Mouse (Mus musculus): ENCODE results near the gene Fcrl1. TPM values are rescaled to one million over a fixed set of nuclear protein-coding genes. Genes with fewer than 3 reads are reported as not detected.

Fcrl1 gene
- polyA plus RNA-seq, 1 experiment from 2014 or later: not detected

DNA sequence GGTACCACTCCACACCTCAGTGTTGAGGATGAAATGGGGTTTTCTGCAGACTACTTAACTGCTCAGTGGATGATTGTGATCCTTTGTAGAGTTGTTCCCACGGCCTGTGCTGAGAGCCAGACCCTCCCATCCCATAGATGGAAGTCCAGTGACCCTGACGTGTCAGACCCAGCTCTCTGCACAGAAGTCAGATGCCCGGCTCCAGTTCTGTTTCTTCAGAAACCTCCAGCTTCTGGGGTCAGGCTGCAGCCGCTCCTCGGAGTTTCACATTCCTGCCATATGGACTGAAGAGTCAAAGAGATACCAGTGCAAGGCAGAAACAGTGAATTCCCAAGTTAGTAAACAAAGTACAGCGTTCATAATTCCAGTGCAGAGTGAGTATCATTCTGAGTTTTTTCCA, 67.8 kb downstream of the Fcrl1 start:
- Histone ChIP-seq H3K4me2 (replicated peaks; ENCODE audit: low read depth, low read length) (no peak overlapping the region), H3K4me1 (replicated peaks; ENCODE audit: control insufficient read depth, insufficient read depth, low read length) (no peaks in the 10 kb centered on the region), H3K36me3 (ENCODE audit: control insufficient read depth, insufficient read depth, low read length) (no peaks in the 10 kb centered on the region), H3K9ac (ENCODE audit: low read depth, low read length) (no peak overlapping the region), H3K27ac (ENCODE audit: low read depth, low read length) (no peak overlapping the region), H3K4me3 (ENCODE audit: low read depth, low read length) (no peak overlapping the region), H3K9me3 (ENCODE audit: control insufficient read depth, low read length) (no peaks in the 10 kb centered on the region), H3K27me3 (ENCODE audit: control insufficient read depth, insufficient read depth, low read length) (no peaks in the 10 kb centered on the region)
- no peak for ATAC-seq (ENCODE audit: low FRiP score)
- DNase-seq (ENCODE audit: low spot score): no peak
- WGBS: 69% methylated on average over 6 of the region's 6 CpGs

Other genes with a start within 250 kb of the Fcrl1 start
- 7.3 and 11.5 TPM in 2 replicates for gene Kirrel, start 201.6 kb upstream of the Fcrl1 start, polyA plus RNA-seq (2014; fragmentation: Nextera tagmentation; extraction: Ambion mirVana)
- gene Fcrls, start 112.6 kb upstream of the Fcrl1 start, polyA plus RNA-seq (2014; fragmentation: Nextera tagmentation; extraction: Ambion mirVana): 9.9 and 10.4 TPM in 2 replicates
- gene Cd5l, start 18.5 kb upstream of the Fcrl1 start, polyA plus RNA-seq (2014; fragmentation: Nextera tagmentation; extraction: Ambion mirVana): 0.11 and 0.26 TPM in 2 replicates
- not detected in 2 replicates for gene Fcrl5, start 59.4 kb downstream of the Fcrl1 start, polyA plus RNA-seq (2014; fragmentation: Nextera tagmentation; extraction: Ambion mirVana)
- gene Etv3, start 149.0 kb downstream of the Fcrl1 start, polyA plus RNA-seq (2014; fragmentation: Nextera tagmentation; extraction: Ambion mirVana): 7.9 and 8.4 TPM in 2 replicates
- gene Arhgef11, start 241.2 kb downstream of the Fcrl1 start, polyA plus RNA-seq (2014; fragmentation: Nextera tagmentation; extraction: Ambion mirVana): 13.7 and 18.6 TPM in 2 replicates